30 mouse cellular contexts compared by ENCODE assay signal in the genomic region with DNA sequence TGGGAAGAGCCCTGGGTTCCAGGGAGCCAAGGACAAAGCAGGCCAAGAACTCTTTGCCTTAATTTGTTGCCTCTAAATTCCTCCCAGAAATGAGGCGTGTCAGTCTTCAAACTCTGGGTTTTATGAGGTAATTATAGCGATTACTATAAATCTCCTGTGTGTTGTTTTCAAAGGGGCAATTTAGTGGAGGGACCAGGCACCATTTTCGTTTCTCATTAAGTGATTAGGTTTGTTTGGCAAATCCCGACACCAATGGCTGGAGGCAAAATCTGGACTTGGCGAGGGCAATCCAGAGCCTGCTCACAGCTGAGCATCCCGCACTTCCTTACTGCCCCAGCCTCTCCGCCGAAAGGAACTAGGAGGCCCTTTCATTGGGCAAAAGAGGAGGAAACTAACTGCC. TPM values are rescaled to one million over a fixed set of nuclear protein-coding genes. Genes with fewer than 3 reads are reported as not detected.
DNase-seq lines count a peak whose midpoint lies in the region; ATAC-seq and TF ChIP-seq lines count a peak whose summit lies in the region.
"Had no signal": no experiment of that assay in that cellular context is flagged by ENCODE, and none has a peak within 500 bp of the region (broad histone marks: within the 10 kb centered on the region; RNA-seq: fewer than 3 reads in every experiment).

No protein-coding gene starts in this region.

- no peak overlapping the region for H3K4me2 ChIP-seq in kidney, postnatal 0 days (ENCODE audit: low read length)
- H3K4me2 ChIP-seq: embryonic facial prominence, embryonic 13.5 days; forebrain, embryonic 15.5 days; heart, embryonic 15.5 days; hindbrain, embryonic 14.5 days; midbrain, embryonic 12.5 days had no signal

- no peak overlapping the region for H3K4me3 ChIP-seq in kidney, postnatal 0 days (replicated peaks; ENCODE audit: low read depth, low read length)
- no peak overlapping the region for H3K4me3 ChIP-seq in embryonic facial prominence, embryonic 10.5 days
- H3K4me3 ChIP-seq: embryonic facial prominence, embryonic 13.5 days; forebrain, embryonic 15.5 days; heart, embryonic 15.5 days; layer of hippocampus, adult 2 months; midbrain, embryonic 12.5 days had no signal

- no peaks in the 10 kb centered on the region for H3K9me3 ChIP-seq in kidney, postnatal 0 days (replicated peaks; ENCODE audit: low read length)
- H3K9me3 ChIP-seq in embryonic facial prominence, embryonic 10.5 days = no peaks in the 10 kb centered on the region
- H3K9me3 ChIP-seq: embryonic facial prominence, embryonic 13.5 days; forebrain, embryonic 15.5 days; heart, embryonic 15.5 days; midbrain, embryonic 12.5 days had no signal

- WGBS in kidney, postnatal 0 days = 30% methylated on average over 8 of the region's 8 CpGs
- 30% methylated on average over 8 of the region's 8 CpGs for WGBS in embryonic facial prominence, embryonic 10.5 days
- 15% methylated on average over 8 of the region's 8 CpGs for WGBS in large intestine, adult 2 months

- 0 out of 2 replicates have a peak, but pooled peaks cover 5% of the 10 kb centered on the region for H3K4me1 ChIP-seq in kidney, postnatal 0 days (replicated peaks; ENCODE audit: insufficient read depth, low read length)
- peaks cover 32% of the 10 kb centered on the region for H3K4me1 ChIP-seq in embryonic facial prominence, embryonic 10.5 days
- H3K4me1 ChIP-seq: heart, embryonic 15.5 days had no signal

- H3K9ac ChIP-seq in kidney, postnatal 0 days (ENCODE audit: low read depth, low read length) = no peak overlapping the region
- H3K9ac ChIP-seq: embryonic facial prominence, embryonic 13.5 days; forebrain, embryonic 15.5 days; heart, embryonic 15.5 days; hindbrain, embryonic 14.5 days; midbrain, embryonic 12.5 days had no signal

- DNase-seq in kidney, postnatal 0 days (ENCODE audit: low spot score) = peak; percentile 14
- DNase-seq in kidney, adult 8-10 months = no peak
- DNase-seq in embryonic facial prominence, embryonic 10.5 days (ENCODE audit: low spot score) = peak; percentile 53
- DNase-seq in large intestine, adult 2 months (ENCODE audit: low read depth, low spot score) = peak; percentile 62
- no peak for DNase-seq in cerebellum, adult 9-11 months
- DNase-seq in thymus, adult 18-20 months = no peak
- DNase-seq: adrenal gland, adult 2 months; B cell, adult 2 months; cerebellum, adult 11-12 months; cerebellum, postnatal 25 days; gastrocnemius, postnatal 14 days; heart, postnatal 36 days; kidney, adult 2 months; kidney, postnatal 14 days; layer of hippocampus, postnatal 36 days; lung, adult 18-20 months; lung, postnatal 10 days had no signal

- no peaks in the 10 kb centered on the region for H3K36me3 ChIP-seq in kidney, postnatal 0 days (ENCODE audit: insufficient read depth, low read length)
- H3K36me3 ChIP-seq in embryonic facial prominence, embryonic 10.5 days (replicated peaks) = no peaks in the 10 kb centered on the region
- H3K36me3 ChIP-seq: embryonic facial prominence, embryonic 13.5 days; forebrain, embryonic 15.5 days; heart, embryonic 15.5 days; midbrain, embryonic 12.5 days had no signal

- H3K27me3 ChIP-seq in kidney, postnatal 0 days (ENCODE audit: insufficient read depth, low read length) = no peaks in the 10 kb centered on the region
- peaks cover 91% of the 10 kb centered on the region for H3K27me3 ChIP-seq in embryonic facial prominence, embryonic 10.5 days (replicated peaks; ENCODE audit: low read depth, poor library complexity, severe bottlenecking)

- ATAC-seq in kidney, postnatal 0 days (replicated peaks; ENCODE audit: low FRiP score, low read depth) = no peak
- ATAC-seq in CD4-positive, CD25-positive, alpha-beta regulatory T cell, adult 4 months = no peak
- ATAC-seq: forebrain, embryonic 15.5 days had no signal

- no peak for TF ChIP-seq CTCF in kidney, postnatal 0 days (IDR thresholded peaks at IDR 0.05; ENCODE audit: low read depth)

- H3K27ac ChIP-seq in kidney, postnatal 0 days = no peak overlapping the region
- H3K27ac ChIP-seq in embryonic facial prominence, embryonic 10.5 days (replicated peaks) = no peak overlapping the region
- H3K27ac ChIP-seq: embryonic facial prominence, embryonic 13.5 days; forebrain, embryonic 15.5 days; heart, embryonic 15.5 days; hindbrain, embryonic 14.5 days; layer of hippocampus, adult 2 months; midbrain, embryonic 12.5 days; stomach, postnatal 0 days had no signal

RNA-seq across cellular contexts. Expression of a gene that starts 16.8 kb away (rescaled TPM):
- not detected in 2 replicates for polyA plus RNA-seq in kidney, postnatal 0 days (2015; fragmentation: Nextera tagmentation; extraction: Ambion mirVana)
- polyA plus RNA-seq in embryonic facial prominence, embryonic 10.5 days (2016; fragmentation: Nextera tagmentation; extraction: Ambion mirVana) = 1.0 and 1.5 TPM in 2 replicates
- polyA plus RNA-seq in large intestine, adult 2 months (2012; rRNA removed) = not detected in 2 replicates
- polyA plus RNA-seq in CD4-positive, CD25-positive, alpha-beta regulatory T cell, adult 4 months (2017; shearing (Covaris generic)) = not detected
- polyA plus RNA-seq: embryonic facial prominence, embryonic 13.5 days; forebrain, embryonic 15.5 days; heart, embryonic 15.5 days; hindbrain, embryonic 14.5 days; intestine, embryonic 14.5 days; kidney, adult 2 months; liver, adult 2 months; neural tube, embryonic 11.5 days; stomach, postnatal 0 days; thymus, postnatal 0 days; urinary bladder, adult 2 months had no signal

RNA-seq across cellular contexts. Expression of a gene that starts 33.9 kb away (rescaled TPM):
- polyA plus RNA-seq in kidney, postnatal 0 days (2015; fragmentation: Nextera tagmentation; extraction: Ambion mirVana) = 3.9 and 6.3 TPM in 2 replicates
- polyA plus RNA-seq in embryonic facial prominence, embryonic 10.5 days (2016; fragmentation: Nextera tagmentation; extraction: Ambion mirVana) = 4.6 and 4.8 TPM in 2 replicates
- polyA plus RNA-seq in large intestine, adult 2 months (2012; rRNA removed) = 0.07 and 0.10 TPM in 2 replicates
- polyA plus RNA-seq in CD4-positive, CD25-positive, alpha-beta regulatory T cell, adult 4 months (2017; shearing (Covaris generic)) = under 1 TPM in 1 of 2 experiments, not detected in 1; 0.16 TPM
- polyA plus RNA-seq: heart, embryonic 15.5 days; hindbrain, embryonic 14.5 days; stomach, postnatal 0 days had no signal

RNA-seq across cellular contexts. Expression of a gene that starts 44.5 kb away (rescaled TPM):
- polyA plus RNA-seq in kidney, postnatal 0 days (2015; fragmentation: Nextera tagmentation; extraction: Ambion mirVana) = 132 and 139 TPM in 2 replicates
- polyA plus RNA-seq in embryonic facial prominence, embryonic 10.5 days (2016; fragmentation: Nextera tagmentation; extraction: Ambion mirVana) = 71.8 and 77.6 TPM in 2 replicates
- 34.7 and 40.7 TPM in 2 replicates for polyA plus RNA-seq in large intestine, adult 2 months (2012; rRNA removed)
- 10 to 100 TPM; 43.9 to 64.6 TPM for polyA plus RNA-seq in CD4-positive, CD25-positive, alpha-beta regulatory T cell, adult 4 months (2017; shearing (Covaris generic))

RNA-seq across cellular contexts. Expression of a gene that starts 57.4 kb away (rescaled TPM):
- polyA plus RNA-seq in kidney, postnatal 0 days (2015; fragmentation: Nextera tagmentation; extraction: Ambion mirVana) = 4.8 and 5.1 TPM in 2 replicates
- polyA plus RNA-seq in embryonic facial prominence, embryonic 10.5 days (2016; fragmentation: Nextera tagmentation; extraction: Ambion mirVana) = 19.3 and 20.5 TPM in 2 replicates
- 2.2 and 3.7 TPM in 2 replicates for polyA plus RNA-seq in large intestine, adult 2 months (2012; rRNA removed)
- polyA plus RNA-seq in CD4-positive, CD25-positive, alpha-beta regulatory T cell, adult 4 months (2017; shearing (Covaris generic)) = 1 to 10 TPM; 2.0 TPM

Comparison
In these comparisons a context has a peak if more than half of its experiments do, and no peak if none do; other contexts are left out.
1. DNase-seq: peak in kidney, postnatal 0 days (single experiment), embryonic facial prominence, embryonic 10.5 days (single experiment) and large intestine, adult 2 months (single experiment); none in kidney, adult 8-10 months (0 of 2), cerebellum, adult 9-11 months (single experiment) and thymus, adult 18-20 months (0 of 2).